Mouse (Mus musculus): ENCODE measurements at regions not wholly inside any gene's neighbourhood (a gene's known extent, or its start where the extent isn't known, plus 50 kb on each side); places are given as distances from the start of the nearest gene placed in this dataset.

GRCm38 (mm10) chr15:52783940-52784339 lies 1100.8 kb upstream of the Gm7489 start:
- no peak for DNase-seq

GRCm38 (mm10) chr15:52785196-52785595 lies 1099.5 kb upstream of the Gm7489 start:
- no peak for DNase-seq

DNA sequence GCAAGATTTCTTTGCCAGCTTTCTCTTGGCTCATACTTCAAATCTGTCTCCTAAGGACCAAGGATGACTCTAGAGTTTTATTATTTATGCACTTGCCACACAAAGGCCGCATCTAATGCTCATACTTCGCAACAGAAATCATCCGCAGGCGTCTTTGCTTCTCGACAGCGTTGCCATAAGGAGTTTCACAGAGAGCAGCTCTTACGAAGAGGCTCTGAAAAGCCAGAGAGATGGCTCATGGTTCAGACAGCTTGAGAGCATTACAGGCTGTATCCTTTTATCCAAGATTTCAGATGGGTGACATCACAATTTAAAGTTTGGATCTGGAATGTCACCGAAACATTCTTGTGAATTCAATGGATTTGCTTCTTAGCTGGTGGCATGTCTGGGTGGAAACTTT lies 1098.7 kb upstream of the Gm7489 start:
- no peak for DNase-seq

DNA sequence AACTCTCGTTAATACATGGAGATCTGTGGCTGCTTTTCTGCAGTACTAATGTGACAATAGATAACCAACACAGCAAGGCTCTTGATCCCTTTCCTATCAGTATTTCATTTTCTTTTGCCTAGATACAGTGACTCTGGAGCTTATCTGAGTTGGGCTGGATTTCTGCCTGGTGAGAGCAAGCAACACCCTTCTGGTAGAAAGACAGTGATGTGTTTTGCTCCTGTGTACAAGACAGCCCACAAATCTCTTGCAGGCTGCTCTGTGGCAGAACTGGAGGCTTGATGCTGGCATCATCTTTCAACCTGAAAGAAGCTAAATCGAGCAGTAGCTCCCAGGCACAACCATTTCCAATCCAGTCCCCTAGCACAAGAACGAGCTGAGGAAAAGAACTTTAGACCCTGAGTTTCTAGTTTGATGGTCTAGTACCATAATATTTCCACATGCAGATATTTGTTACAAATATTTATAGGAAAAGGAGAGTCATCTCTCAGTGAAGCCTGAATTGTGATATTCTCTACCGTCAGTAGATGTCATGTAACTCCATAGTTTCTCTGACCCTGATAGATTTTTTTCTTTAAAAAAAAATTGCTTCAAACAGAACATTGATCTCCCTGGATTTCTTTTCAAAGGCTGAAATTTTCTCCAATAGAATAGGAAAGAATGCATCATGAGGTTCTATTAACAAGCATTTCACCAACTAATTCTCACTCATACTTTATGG lies 1079.1 kb upstream of the Gm7489 start:
- DNase-seq = no peak

DNA sequence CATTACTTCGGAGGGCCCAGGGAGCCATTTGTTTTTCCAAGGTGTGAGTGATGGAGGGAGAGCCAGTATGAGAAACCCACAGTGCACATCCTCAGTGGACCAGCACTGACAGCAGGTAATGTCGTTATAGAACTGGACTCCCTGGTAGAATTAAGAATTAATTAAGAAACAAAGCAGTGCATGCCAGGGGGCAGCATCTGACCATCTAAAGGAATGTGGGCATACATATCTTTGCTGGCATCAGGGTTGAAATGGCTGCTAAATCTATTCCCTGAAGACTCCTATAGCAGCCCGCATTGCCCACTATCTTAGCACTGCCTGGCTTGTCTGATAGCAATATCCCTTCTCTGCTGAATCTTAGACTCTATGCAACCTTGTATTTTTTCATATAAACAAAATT lies 1076.1 kb upstream of the Gm7489 start:
- DNase-seq = peak; percentile 22

DNA sequence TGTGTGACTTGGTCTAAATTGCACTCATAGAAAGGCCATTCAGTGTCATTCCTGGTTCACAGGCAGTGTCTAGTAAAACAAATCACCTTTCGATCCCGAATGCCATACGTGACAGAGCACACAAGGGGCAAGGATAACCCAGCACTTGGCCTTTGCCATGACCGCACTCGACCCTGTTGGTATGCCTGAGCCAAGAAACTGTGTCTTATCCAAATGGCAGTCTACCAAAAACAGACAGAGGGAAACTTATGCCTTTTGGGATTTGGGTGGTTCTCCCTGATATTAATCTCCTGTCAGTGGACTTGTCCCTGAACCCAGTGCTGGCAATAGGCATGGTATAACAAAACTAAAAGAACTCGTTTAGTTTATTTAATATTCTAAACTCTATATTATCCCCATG lies 1063.9 kb upstream of the Gm7489 start:
- no peak for DNase-seq

- DNase-seq = no peak
Measured at GRCm38 (mm10) chr15:52836896-52837295, 1047.8 kb upstream of the Gm7489 start.

DNA sequence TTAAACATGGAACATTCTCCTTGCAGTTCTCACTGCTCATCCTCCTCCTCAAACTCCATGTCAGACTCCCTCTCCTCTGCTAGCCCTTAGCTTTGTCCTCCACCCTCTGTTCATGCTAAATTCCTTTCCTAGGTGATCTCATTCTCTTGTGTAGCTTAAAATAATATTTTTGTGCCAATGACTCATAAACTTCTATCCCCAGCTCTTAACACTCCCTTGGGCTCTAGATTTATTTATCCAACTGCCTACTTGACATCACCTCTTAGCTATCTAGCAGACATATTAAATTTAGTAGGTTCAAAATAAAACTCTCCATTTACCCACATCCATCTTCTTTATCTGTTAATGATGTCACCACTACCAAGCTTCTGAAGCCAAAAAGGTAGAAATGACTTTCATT lies 1036.6 kb upstream of the Gm7489 start:
- DNase-seq = no peak

GRCm38 (mm10) chr15:52858682-52859081 lies 1026.0 kb upstream of the Gm7489 start:
- no peak for DNase-seq

GRCm38 (mm10) chr15:52863494-52863893 lies 1021.2 kb upstream of the Gm7489 start:
- DNase-seq = no peak

DNA sequence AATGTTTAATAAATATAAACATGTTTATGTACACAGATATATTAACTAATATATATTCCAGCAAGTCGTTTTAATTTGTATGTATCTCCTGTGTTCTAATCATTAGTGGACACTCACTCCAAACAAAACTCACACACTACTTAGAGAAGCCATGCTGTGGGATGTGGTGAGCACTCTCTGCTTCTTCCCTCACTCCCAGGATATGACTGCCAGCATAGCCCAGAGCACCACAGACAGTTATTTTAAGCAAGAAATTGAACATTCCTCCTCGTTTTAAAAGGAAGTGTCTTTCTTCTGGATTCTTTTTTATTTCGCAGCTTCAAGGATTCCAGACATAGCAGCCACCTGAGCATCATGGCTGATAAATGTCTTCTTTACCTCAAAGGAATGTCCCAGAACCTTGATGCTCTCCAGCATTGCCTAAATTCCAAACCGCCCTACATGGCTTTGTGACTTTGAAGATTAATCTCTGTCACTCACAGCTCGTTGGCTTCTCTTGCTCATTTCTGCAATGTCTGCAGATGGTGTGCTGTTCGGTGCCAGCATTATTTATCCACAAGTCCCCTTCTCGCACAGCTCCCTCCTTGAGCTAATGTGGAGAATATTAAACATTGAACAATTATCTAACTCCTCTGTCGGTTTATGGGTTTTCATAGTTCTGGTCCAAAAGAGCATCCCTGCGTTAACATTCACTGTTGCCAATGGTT lies 992.3 kb upstream of the Gm7489 start:
- no peak for DNase-seq

DNA sequence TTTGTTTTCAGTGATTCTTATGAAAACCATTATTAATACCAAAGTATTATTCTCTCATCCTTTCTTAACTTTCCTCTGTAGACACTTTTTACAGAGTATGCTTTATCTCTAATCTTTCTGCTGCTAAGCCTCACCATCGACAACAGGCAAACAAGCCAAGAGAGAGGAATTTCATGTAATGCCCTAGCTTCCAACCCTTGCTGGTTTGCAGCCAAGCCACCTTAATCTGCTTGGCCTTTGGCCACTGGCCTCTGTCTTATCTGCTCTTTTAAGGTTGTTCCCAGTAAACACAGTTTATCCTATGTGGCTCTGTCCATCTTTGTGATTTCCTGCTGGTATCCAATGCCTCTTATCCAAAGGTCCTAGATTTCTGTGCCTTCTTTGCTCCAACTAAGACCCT lies 986.6 kb upstream of the Gm7489 start:
- no peak for DNase-seq

DNA sequence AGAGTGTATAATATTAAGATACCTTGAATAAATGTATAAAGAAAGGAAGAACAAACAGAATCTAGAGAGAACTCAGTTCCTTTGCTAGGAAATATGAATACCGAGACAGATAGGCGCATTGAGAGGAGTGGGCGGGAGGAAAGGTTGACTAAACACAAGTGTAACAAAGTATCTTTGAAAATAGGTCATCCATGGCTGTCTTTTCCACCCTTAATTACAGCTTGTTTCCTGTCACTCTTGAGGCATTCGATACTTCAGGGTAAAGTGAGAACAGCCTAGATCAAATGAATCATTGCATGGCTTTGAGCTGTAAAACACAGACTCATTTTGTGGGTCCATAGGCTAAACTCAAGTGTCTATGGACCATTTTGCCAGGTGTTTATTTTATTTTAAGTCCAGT lies 985.3 kb upstream of the Gm7489 start:
- DNase-seq = no peak

DNA sequence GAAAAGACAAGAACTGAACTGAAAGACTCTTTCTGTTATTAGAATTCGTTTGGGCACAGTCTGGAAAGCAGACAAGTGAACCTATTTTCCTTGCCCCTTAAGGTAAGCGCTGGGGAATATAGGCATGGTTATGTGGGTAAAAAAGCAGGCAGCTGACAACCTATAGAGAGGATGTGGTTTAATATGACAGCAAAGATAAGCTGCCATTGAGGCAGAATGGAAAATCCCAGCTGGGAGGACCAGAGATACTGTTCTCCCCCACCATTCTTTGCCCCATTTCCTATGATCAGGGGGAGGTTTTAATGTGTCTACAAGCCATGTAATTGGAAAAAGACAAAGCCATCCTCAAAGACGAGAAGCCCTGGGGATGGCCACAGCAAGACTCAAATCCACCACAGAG lies 984.9 kb upstream of the Gm7489 start:
- no peak for DNase-seq

- no peak for DNase-seq
Measured at GRCm38 (mm10) chr15:52905231-52905630, 979.5 kb upstream of the Gm7489 start.

- DNase-seq = no peak
Measured at GRCm38 (mm10) chr15:52907217-52907616, 977.5 kb upstream of the Gm7489 start.

DNA sequence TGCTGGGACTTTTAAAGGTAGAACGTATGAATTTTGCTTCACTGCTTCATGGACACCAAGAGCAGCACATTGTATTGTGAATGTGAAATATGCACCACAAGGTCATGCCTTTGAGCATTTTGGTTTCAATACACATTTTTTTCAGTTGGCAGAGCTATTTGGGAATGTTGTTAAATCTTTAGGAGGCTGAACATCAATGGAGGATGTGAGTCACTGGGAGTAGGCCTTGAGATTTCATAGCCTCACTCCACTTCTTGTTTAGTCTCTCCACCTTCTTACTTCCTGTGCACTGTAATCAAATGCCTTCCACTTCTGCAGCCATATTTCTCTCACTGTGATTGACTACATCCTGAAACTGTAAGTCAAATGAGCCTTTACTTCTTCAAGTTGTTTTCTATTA lies 962.4 kb upstream of the Gm7489 start:
- no peak for DNase-seq

DNA sequence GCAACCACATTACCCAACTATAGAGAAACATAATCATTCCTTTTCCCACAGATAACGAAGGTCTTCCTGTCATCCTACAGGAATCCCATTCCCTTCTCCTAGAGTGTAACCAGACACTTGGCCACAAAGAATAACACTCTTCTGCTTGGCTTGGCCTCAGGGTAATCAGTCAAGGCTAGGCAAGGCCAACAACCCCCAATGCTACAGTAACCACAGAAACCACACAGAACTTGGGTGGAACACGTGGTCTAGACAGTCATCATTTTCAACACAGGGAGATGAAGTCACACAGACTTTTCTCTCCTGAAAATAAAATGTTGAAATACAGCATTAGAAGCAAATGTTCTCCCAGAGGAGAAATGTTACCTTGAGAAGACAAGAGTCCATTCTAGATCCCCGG lies 956.3 kb upstream of the Gm7489 start:
- DNase-seq = no peak

DNA sequence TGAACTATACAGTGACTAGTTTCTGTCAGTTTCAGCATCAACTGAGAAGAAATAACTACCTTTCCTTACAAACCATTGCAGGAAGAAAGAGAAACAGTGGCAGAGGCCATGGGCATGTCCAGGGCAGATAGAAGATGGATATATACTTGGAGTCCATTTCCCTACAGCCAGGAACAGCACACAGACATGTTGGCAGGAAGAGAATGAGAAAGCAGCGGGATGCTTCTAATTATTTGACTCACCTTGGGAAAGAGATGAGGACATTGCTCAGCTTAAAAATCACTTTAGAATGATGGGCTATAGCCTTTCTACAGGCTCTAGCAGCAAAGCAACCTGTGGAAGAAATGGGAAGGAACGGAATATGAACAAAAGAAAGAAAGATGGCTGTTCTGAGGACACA lies 947.6 kb upstream of the Gm7489 start:
- DNase-seq = no peak

DNA sequence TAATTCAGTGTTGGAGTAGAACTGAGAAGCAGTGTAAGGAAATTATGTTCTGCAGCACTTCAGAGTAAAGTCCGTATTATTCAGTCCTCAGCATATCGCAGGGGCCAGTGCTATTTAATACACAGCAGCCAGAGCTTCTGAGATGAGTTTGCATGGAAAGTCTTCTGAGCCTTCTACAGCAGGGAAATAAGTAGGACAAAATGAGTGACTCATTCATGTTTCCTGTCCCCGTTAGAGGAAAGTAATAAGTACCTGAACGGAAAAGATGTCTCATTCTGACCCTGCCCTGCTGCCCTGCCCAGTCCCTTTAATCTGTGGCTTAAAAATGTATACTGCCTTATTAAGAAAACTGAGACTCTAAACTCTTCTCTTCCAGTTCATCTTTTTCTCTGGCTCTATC lies 940.1 kb upstream of the Gm7489 start:
- no peak for DNase-seq

- no peak for DNase-seq
Measured at GRCm38 (mm10) chr15:52948196-52948595, 936.5 kb upstream of the Gm7489 start.

- DNase-seq = no peak
Measured at GRCm38 (mm10) chr15:52953480-52953879, 931.2 kb upstream of the Gm7489 start.

- DNase-seq = no peak
Measured at GRCm38 (mm10) chr15:52954715-52955593, 929.8 kb upstream of the Gm7489 start.

DNA sequence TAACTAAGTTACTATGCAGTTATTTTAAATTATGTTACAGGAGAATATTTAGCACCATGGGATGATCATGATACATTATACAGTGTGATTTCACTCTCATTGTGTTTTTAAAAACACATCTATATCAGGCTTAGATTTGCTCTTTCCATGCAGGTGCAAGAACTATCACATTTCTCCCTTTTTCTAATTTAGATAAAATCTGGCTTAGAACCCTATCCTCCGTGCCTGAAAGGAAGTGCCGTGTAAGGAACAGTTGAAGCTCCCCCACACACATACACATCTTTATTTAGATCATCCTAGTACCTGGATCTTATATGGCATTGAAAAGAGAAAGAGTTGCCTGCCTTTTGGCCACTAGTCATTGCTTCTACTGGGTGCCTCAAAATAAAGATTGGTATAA lies 925.0 kb upstream of the Gm7489 start:
- no peak for DNase-seq
